Mouse (Mus musculus) intestine, embryonic 16.5 days (tissue): Measurements from ENCODE around the gene Stat3. TPM values are rescaled to one million over a fixed set of nuclear protein-coding genes. Genes with fewer than 3 reads are reported as not detected.
A peak's percentile ranks its signal among the peaks of the same experiment; 100 is the strongest.

Experiments used
- ATAC-seq: fragments of 200-750 bp; cut with Nextera tagmentation; 2 replicates; pipeline ENCODE4 v1.8.0; 2017; ENCODE audit warnings: moderate TSS enrichment, moderate library complexity
- H3K27ac ChIP-seq: fragments of 300-500 bp; sonication (generic); 2 replicates; pipeline ENCODE4 v1.5.1; 2014; ENCODE audit warnings: mild to moderate bottlenecking, low read length
- H3K27me3 ChIP-seq: fragments of 300-500 bp; sonication (generic); replicated peaks from 2 replicates; pipeline ENCODE4 v1.6.1; 2014; ENCODE audit warnings: low read length, control low read depth, mixed read lengths; ENCODE audit not compliant: control insufficient read depth, insufficient read depth
- H3K36me3 ChIP-seq: fragments of 300-500 bp; sonication (generic); 2 replicates; pipeline ENCODE4 v1.6.1; 2014; ENCODE audit warnings: low read length, control low read depth; ENCODE audit not compliant: control insufficient read depth, insufficient read depth
- H3K4me1 ChIP-seq: fragments of 300-500 bp; sonication (generic); 2 replicates; pipeline ENCODE4 v1.6.1; 2014; ENCODE audit warnings: low read length, control low read depth, mixed read lengths; ENCODE audit not compliant: control insufficient read depth, insufficient read depth
- H3K4me2 ChIP-seq: fragments of 300-500 bp; sonication (generic); 2 replicates; pipeline ENCODE4 v1.6.1; 2014; ENCODE audit warnings: low read depth, low read length, control low read depth
- H3K4me3 ChIP-seq: fragments of 300-500 bp; sonication (generic); 2 replicates; pipeline ENCODE4 v1.5.1; 2014; ENCODE audit warnings: mild to moderate bottlenecking, low read length
- H3K9ac ChIP-seq: fragments of 300-500 bp; sonication (generic); 2 replicates; pipeline ENCODE4 v1.6.1; 2014; ENCODE audit warnings: low read depth, low read length
- H3K9me3 ChIP-seq: fragments of 300-500 bp; sonication (generic); 2 replicates; pipeline ENCODE4 v1.6.1; 2016; ENCODE audit warnings: low read length, control low read depth; ENCODE audit not compliant: control insufficient read depth
- WGBS: fragments of 180-500 bp; shearing (Covaris S2); extraction: QIAGEN DNeasy Blood & Tissue Kit; methylation state at CpG from one replicate; pipeline ENCODE4 v1.1.7; 2014; 5-methylcytosine and 5-hydroxymethylcytosine counted together
- polyA plus RNA-seq: library from polyadenylated mRNA; unstranded; fragments of >200 nt; fragmentation: Nextera tagmentation; extraction: Ambion mirVana; gene quantifications from 2 replicates; pipeline ENCODE4 v1.2.1, GENCODE M21; 2015

The Stat3 gene
- polyA plus RNA-seq, 1 experiment from 2014 or later: 48.9 TPM

DNA sequence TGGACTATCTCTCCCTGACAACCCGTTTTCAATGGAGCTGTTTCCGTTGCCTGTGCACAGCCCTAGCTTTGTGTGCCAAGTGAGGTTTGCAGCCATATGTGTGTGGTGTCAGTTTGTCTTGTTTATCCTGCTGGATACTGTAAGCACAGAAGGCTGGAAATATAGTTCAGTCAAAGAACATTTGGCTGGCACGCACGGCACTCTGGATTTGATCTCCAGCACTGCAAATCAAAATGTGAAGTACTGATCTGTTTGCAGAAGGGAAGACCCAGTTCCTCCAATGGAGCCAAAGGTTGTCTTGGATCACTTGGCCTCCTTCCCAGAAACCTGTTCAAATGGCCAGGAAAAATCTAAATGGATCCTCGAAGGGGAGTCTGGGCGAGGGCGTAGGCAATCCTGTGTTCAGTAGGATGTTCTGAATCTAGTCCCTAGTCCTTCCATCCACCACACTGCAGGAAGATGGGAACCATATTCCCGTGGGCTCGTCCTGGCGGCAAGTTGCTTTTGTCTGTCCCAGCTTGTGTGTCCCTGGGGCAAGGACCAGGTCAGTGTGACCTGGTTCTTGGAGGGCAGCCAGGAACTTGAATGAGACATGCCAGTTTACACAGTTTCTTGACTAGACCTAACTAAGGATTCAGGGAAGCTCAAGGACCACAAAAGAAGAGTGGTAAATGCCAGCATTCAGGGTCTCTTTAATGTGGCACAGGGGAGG lies 68.9 kb downstream of the Stat3 start:
- H3K9me3 ChIP-seq: no peaks in the 10 kb centered on the region
- H3K4me3 ChIP-seq: no peak overlapping the region
- no peaks in the 10 kb centered on the region for H3K36me3 ChIP-seq
- 73% methylated on average over 10 of the region's 10 CpGs for WGBS
- no peaks in the 10 kb centered on the region for H3K4me1 ChIP-seq
- no peaks in the 10 kb centered on the region for H3K27me3 ChIP-seq
- no peak overlapping the region for H3K4me2 ChIP-seq
- H3K27ac ChIP-seq: no peak overlapping the region
- no peak for ATAC-seq
- no peak overlapping the region for H3K9ac ChIP-seq

DNA sequence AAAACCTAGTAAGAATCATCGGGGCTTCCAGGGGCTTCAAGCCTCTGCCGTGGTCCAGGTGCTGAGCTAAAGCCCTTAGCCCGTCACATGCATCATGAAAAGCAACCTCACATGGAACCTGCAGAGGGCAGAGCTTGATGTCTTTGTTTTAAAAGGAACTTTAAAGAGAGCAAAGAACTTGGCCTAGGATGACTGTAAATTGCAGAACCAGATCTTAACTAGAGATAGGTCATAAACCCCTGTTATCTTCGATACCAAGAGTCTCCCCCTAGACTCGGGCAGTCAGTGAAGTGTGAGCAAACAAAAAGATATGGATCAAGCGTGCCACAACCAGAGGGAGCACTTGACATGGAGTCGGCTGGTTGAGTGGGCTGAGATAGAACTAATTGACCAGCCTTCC lies 73.7 kb downstream of the Stat3 start:
- Histone ChIP-seq H3K36me3 (no peaks in the 10 kb centered on the region), H3K4me1 (peaks cover 4% of the 10 kb centered on the region; the same call in 1 of the 2 replicates), H3K27me3 (no peaks in the 10 kb centered on the region), H3K27ac (no peak overlapping the region), H3K4me2 (no peak overlapping the region), H3K4me3 (no peak overlapping the region), H3K9ac (no peak overlapping the region), H3K9me3 (no peaks in the 10 kb centered on the region)
- no peak for ATAC-seq
- WGBS: 73% methylated on average over 7 of the region's 7 CpGs

DNA sequence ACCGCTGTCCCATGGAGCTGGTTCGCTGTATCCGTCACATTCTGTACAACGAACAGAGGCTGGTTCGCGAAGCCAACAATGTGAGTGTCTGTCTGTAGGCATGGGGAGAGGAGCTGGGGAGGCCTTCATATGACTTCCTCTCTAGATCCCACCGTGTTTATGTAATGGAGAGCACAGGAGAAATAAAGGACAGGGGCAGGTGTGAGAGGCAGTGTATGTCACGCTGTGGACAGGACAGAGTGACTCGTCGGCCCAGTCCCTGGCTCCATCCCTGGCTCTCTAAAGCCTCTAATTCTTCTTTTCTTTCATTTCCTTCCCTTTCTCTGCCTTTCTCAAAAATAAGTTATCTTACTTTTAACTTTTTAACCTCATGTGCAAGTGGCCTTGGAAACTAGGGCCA lies 76.2 kb downstream of the Stat3 start:
- Histone ChIP-seq H3K4me2 (no peak overlapping the region), H3K9me3 (no peaks in the 10 kb centered on the region), H3K4me3 (no peak overlapping the region), H3K27me3 (no peaks in the 10 kb centered on the region), H3K4me1 (peaks cover 9% of the 10 kb centered on the region; the same call in 1 of the 2 replicates), H3K36me3 (no peaks in the 10 kb centered on the region), H3K27ac (no peak overlapping the region), H3K9ac (no peak overlapping the region)
- ATAC-seq: no peak
- WGBS: 83% methylated on average over 10 of the region's 10 CpGs

DNA sequence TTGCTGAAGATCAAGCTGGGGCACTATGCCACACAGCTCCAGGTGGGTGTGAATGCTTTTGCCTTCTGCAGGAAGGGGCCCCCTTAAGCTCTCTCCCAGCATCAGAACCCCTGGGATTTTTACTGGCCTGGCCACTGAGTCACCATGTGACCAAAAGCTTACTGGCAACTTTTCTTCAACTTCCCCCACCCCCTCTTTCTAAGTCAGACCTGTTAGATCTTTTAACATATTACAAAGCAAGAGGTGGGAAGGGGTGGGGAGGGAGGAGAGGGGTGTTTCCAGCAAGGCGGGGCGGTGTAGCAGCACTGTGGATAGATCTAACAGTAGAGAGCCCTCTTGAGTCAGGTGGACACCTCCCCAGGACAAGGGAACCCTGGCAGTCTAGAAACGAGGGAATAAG lies 77.5 kb downstream of the Stat3 start:
- no peak for ATAC-seq

DNA sequence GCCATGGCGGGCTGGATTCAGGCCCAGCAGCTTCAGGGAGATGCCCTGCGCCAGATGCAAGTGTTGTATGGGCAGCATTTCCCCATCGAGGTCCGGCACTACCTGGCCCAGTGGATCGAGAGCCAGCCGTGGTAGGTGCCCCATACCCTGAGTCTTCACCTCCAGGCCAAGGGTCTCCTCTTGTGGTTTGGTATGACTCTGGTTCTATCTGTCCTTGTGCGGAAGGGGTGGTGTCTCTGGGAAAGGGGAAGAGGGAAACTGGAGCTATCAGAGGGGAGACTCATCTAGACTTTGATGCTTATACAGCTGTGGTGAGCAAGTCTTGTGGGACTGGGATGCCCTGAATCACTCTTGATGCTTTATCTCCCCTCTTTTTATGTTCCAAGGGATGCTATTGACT lies 78.0 kb downstream of the Stat3 start:
- WGBS: 92% methylated on average over 7 of the region's 7 CpGs

More for the DNA sequence above, 77.5 kb downstream of the Stat3 start:
- Histone ChIP-seq H3K4me3 (no peak overlapping the region), H3K9me3 (no peaks in the 10 kb centered on the region), H3K4me2 (no peak overlapping the region), H3K36me3 (no peaks in the 10 kb centered on the region), H3K4me1 (peaks cover 9% of the 10 kb centered on the region; the same call in 1 of the 2 replicates), H3K9ac (no peak overlapping the region), H3K27me3 (no peaks in the 10 kb centered on the region), H3K27ac (no peak overlapping the region)
- WGBS: 53% methylated on average over 3 of the region's 3 CpGs

DNA sequence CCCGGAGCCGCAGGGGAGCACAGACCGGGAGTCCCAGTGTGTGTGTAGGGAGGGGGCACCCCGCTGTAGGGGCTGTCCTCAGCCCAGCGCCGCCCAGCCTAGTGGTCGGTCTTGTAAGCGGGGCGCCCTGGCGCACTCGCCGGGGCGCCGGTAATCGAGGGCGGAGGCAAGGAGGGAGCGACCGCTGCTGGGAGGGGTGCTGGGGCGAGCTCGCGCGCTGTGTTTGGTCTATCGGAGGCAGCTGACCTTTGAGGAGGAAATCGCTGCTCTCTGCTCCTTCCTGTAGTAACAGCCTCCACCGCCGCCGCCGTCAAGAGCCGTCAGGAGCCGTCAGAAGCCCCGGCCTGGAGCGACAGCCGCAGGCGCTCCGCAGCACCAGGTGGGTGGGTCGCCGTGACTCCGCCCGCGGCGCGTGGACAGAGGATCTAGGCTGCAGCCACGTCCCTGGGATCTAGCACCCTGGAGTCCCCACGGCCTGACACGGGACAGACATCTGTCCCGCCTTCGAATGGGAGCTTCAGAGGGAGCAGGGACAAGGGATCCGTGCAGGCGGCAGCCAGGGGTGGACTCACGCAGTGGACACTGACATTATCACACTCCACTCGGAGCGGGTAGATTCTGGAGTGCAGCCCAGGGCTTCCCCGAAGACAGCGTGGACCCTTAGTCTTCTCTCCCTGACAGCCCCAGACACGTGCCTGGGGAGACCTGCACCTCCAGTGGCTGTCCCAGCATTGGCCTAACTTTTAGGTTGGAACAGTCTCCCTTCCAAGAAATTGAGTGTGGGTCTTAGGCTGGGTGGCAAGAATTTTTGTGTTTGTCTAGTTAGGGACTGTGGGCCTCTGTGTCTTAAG lies 78.9 kb downstream of the Stat3 start:
- WGBS: 2% methylated on average over 53 of the region's 55 CpGs
- Histone ChIP-seq H3K27me3 (no peaks in the 10 kb centered on the region), H3K4me3 (peak overlapping the region; percentile 65), H3K9me3 (no peaks in the 10 kb centered on the region), H3K27ac (0 out of 2 replicates have a peak overlapping the region, but pooled peaks have one; percentile 37), H3K9ac (peak overlapping the region; percentile 75), H3K4me2 (peak overlapping the region; percentile 91), H3K36me3 (no peaks in the 10 kb centered on the region), H3K4me1 (peaks cover 9% of the 10 kb centered on the region; the same call in 1 of the 2 replicates)
- ATAC-seq: peak; percentile 97

More for the DNA sequence above, 78.0 kb downstream of the Stat3 start:
- Histone ChIP-seq H3K4me1 (peaks cover 9% of the 10 kb centered on the region; the same call in 1 of the 2 replicates), H3K27ac (no peak overlapping the region), H3K36me3 (no peaks in the 10 kb centered on the region), H3K27me3 (no peaks in the 10 kb centered on the region), H3K9me3 (no peaks in the 10 kb centered on the region), H3K4me2 (0 out of 2 replicates have a peak overlapping the region, but pooled peaks have one; percentile 91), H3K9ac (0 out of 2 replicates have a peak overlapping the region, but pooled peaks have one; percentile 75), H3K4me3 (no peak overlapping the region)
- ATAC-seq: no peak

DNA sequence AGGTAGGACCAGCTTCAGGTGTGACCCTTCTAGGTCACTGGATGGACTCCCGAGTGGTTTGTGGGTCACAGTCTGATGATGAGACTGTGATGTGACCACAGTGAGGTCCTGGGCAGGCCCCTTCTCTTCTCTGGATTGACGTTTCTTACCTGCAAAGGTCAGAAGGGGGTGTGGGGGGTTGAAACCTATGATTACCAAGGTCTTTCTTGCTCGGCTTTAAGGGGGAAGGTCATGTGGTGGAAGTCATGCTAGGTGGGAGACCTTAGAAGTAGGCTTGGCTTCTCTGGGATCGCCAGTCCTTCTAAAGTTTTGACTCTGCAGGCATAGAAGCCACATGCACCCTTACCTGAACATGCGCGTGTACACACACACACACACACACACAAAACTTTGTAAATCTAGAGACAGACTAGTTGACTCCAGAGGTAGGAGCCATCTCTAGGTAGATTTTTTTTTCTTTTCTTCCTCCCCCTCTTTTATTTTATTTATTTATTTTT lies 79.7 kb downstream of the Stat3 start:
- Histone ChIP-seq H3K36me3 (no peaks in the 10 kb centered on the region), H3K9me3 (no peaks in the 10 kb centered on the region), H3K4me3 (peak overlapping the region; percentile 65), H3K9ac (0 out of 2 replicates have a peak overlapping the region, but pooled peaks have one; percentile 24), H3K27me3 (no peaks in the 10 kb centered on the region), H3K27ac (no peak overlapping the region), H3K4me1 (peaks cover 9% of the 10 kb centered on the region; the same call in 1 of the 2 replicates), H3K4me2 (peak overlapping the region; percentile 91)
- ATAC-seq: no peak
- WGBS: 54% methylated on average over 6 of the region's 6 CpGs

DNA sequence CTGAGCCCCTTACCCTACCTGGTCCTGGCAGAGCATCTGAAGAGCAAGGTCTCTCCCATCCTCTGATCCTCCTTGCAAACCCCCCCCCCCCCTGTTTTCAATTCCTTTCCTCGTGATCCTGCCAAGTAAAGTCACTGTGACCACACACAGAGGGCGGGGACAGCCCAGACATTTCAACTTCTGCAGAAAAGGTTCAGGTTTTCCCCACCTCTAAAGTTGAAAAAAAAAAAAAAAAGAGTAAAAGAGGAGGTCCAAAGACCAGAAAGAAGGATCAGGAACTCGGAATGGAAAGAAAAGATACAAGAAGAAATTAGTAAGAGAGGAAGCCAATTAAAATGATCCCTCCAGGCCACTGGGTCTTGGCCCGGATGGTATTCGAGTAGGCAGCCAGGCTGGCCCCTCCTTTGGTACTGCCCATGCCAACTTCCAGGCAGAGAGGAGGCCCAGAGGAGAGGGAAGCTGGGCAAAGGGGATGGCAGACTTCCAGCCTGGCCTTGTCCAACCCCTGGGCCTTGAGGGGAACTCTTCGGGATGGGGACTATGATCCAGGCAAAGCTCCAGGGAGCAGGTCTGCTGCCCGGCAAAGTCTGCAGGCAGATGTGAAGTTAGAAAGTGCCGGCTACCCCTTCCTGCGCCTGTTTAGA lies 80.3 kb downstream of the Stat3 start, which contains the start of gene Stat5a:
Gene Stat5a (plus strand): TSS at position 417 of the 644 bp plus-strand sequence.
- 0 out of 2 replicates have a peak within 1 kb of the TSS, but pooled peaks have one; percentile 37 for H3K27ac ChIP-seq
- no peaks in the 10 kb centered on the region for H3K27me3 ChIP-seq

More for the DNA sequence above, 80.3 kb downstream of the Stat3 start, which contains the start of gene Stat5a:
- whole genome bisulfite sequencing: 66% methylated on average over 9 of the region's 9 CpGs
- Histone ChIP-seq H3K36me3 (no peaks in the 10 kb centered on the region), H3K9ac (peak within 1 kb of the TSS; percentile 75), H3K4me3 (peak within 1 kb of the TSS; percentile 65), H3K4me1 (peaks cover 12% of the 10 kb centered on the region), H3K4me2 (peak within 1 kb of the TSS; percentile 91), H3K9me3 (no peaks in the 10 kb centered on the region)
- ATAC-seq: no peak
